Mouse (Mus musculus) hindbrain, embryonic 16.5 days (tissue): ENCODE results near the gene Tac4. TPM values are rescaled to one million over a fixed set of nuclear protein-coding genes. Genes with fewer than 3 reads are reported as not detected.

Experiments used
- ATAC-seq: fragments of 200-750 bp; cut with Nextera tagmentation; 2 replicates; pipeline ENCODE4 v1.8.0; 2017; ENCODE audit warnings: moderate TSS enrichment, moderate library complexity
- H3K27ac ChIP-seq: fragments of 300-500 bp; sonication (generic); 2 replicates; pipeline ENCODE4 v1.5.1; 2014; ENCODE audit warnings: low read depth, mild to moderate bottlenecking, control low read depth, low read length, moderate library complexity
- H3K27me3 ChIP-seq: fragments of 300-500 bp; sonication (generic); replicated peaks from 2 replicates; pipeline ENCODE4 v1.6.1; 2014; ENCODE audit warnings: low read length; ENCODE audit not compliant: control insufficient read depth, insufficient read depth
- H3K36me3 ChIP-seq: fragments of 300-500 bp; sonication (generic); 2 replicates; pipeline ENCODE4 v1.6.1; 2014; ENCODE audit warnings: mild to moderate bottlenecking, low read length, moderate library complexity, mixed read lengths; ENCODE audit not compliant: control insufficient read depth, insufficient read depth
- H3K4me1 ChIP-seq: fragments of 300-500 bp; sonication (generic); 2 replicates; pipeline ENCODE4 v1.6.1; 2014; ENCODE audit warnings: low read depth, low read length; ENCODE audit not compliant: control insufficient read depth, insufficient read depth
- H3K4me2 ChIP-seq: fragments of 300-500 bp; sonication (generic); 2 replicates; pipeline ENCODE4 v1.6.1; 2014; ENCODE audit warnings: mild to moderate bottlenecking, low read length, control low read depth, moderate library complexity
- H3K4me3 ChIP-seq: fragments of 300-500 bp; sonication (generic); 2 replicates; pipeline ENCODE4 v1.5.1; 2014; ENCODE audit warnings: mild to moderate bottlenecking, low read length, control low read depth, moderate library complexity
- H3K9ac ChIP-seq: fragments of 300-500 bp; sonication (generic); 2 replicates; pipeline ENCODE4 v1.6.1; 2014; ENCODE audit warnings: low read depth, mild to moderate bottlenecking, control low read depth, low read length, moderate library complexity
- H3K9me3 ChIP-seq: fragments of 300-500 bp; sonication (generic); 2 replicates; pipeline ENCODE4 v1.6.1; 2014; ENCODE audit warnings: mild to moderate bottlenecking, low read length, moderate library complexity; ENCODE audit not compliant: control insufficient read depth
- WGBS: fragments of 180-500 bp; shearing (Covaris S2); extraction: QIAGEN DNeasy Blood & Tissue Kit; methylation state at CpG from one replicate; pipeline ENCODE4 v1.1.7; 2014; 5-methylcytosine and 5-hydroxymethylcytosine counted together
- polyA plus RNA-seq: library from polyadenylated mRNA; unstranded; fragments of >200 nt; fragmentation: Nextera tagmentation; extraction: Ambion mirVana; gene quantifications from 2 replicates; pipeline ENCODE4 v1.2.1, GENCODE M21; 2015

Gene Tac4
- polyA plus RNA-seq, 1 experiment from 2014 or later: not detected

DNA sequence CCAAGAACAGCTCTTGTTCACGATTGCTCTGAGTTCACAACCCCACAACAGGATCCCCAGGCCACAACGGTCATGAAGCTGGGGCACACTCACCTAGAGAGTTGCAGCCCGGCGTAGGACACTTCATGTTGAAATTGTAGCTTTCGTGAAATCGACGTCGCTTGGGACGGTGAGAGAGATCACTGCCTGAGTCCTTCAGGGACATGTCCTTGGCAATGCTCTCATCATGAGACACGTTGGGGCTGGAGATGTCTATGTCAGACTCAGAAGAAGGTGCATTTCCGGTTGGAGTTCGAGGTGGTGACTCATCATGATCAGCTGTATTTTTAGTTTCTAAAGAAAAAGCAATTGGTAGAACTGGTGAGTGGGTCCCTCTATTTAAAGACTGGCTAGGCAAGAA is 38.6 kb downstream of the Tac4 start:
- WGBS: 94% methylated on average over 12 of the region's 12 CpGs
- no peaks in the 10 kb centered on the region for H3K27me3 ChIP-seq
- H3K4me1 ChIP-seq: no peaks in the 10 kb centered on the region
- no peak overlapping the region for H3K4me2 ChIP-seq
- no peak overlapping the region for H3K27ac ChIP-seq
- ATAC-seq: no peak
- no peak overlapping the region for H3K4me3 ChIP-seq
- peaks cover 23% of the 10 kb centered on the region for H3K36me3 ChIP-seq
- H3K9me3 ChIP-seq: no peaks in the 10 kb centered on the region
- H3K9ac ChIP-seq: no peak overlapping the region

DNA sequence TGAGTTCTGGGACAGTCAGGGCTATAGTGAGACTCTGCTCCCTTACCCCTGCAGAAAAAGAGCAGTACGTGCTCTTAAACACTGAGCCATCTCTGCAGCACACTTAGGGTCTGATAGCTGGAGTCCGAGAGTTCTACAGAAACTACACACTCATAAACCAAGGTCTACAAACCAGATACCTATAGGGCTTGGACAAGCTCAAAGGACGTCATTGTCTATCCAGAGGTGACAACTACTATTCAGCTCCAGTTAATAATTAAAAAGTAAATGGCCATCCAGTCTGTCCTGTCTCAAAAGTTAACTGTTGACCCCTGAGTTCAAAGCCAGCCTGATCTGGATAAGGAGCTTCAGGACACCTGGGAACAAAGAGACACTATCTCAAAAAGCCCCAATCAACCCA is 40.4 kb downstream of the Tac4 start:
- Histone ChIP-seq H3K27me3 (no peaks in the 10 kb centered on the region), H3K9ac (no peak overlapping the region), H3K4me1 (no peaks in the 10 kb centered on the region), H3K4me2 (no peak overlapping the region), H3K9me3 (no peaks in the 10 kb centered on the region), H3K27ac (no peak overlapping the region), H3K36me3 (peaks cover 23% of the 10 kb centered on the region), H3K4me3 (no peak overlapping the region)
- 87% methylated on average over 3 of the region's 3 CpGs for WGBS
- no peak for ATAC-seq

DNA sequence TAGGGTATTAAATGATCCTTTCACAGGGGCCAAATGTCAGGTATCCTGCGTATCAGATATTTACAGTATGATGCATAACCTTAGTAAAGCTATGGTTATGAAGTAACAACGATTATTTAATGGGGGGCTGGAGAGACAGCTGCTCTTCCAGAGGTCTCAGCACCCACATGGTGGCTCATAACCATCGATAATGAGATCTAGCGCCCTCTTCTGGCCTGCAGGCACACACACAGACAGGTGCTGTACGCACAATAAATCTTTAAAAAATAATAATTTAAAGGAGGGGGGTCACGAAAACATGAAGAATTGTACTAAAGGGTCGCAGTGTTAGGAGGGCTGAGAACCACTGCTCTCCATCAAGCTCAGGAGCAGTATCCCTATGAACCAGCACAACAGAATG is 44.3 kb downstream of the Tac4 start:
- H3K9ac ChIP-seq: no peak overlapping the region
- H3K4me2 ChIP-seq: no peak overlapping the region
- no peaks in the 10 kb centered on the region for H3K9me3 ChIP-seq
- no peak overlapping the region for H3K27ac ChIP-seq
- peaks cover 13% of the 10 kb centered on the region for H3K4me1 ChIP-seq
- no peak overlapping the region for H3K4me3 ChIP-seq
- no peaks in the 10 kb centered on the region for H3K27me3 ChIP-seq
- peaks cover 13% of the 10 kb centered on the region; the same call in 1 of the 2 replicates for H3K36me3 ChIP-seq
- no peak for ATAC-seq
- WGBS: 89% methylated on average over 7 of the region's 7 CpGs

DNA sequence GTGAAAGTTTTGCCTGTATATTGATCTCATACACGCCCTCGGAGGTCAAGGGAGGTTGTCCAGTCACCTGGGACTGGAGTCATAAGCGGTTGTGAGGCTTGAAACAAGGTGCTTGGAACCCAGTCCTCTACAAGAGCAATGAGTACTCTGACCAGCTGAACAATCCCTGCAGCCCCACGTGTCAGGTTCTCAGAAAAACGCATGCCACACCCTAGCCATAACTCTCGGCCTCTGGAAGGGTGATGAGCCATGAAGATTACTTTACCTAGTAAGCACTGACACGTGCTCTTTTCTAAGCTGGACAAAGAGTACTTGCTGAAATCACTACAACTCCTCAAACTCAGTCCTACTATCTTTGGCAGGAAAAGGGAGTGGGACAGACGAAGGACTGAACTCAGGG is 46.2 kb downstream of the Tac4 start:
- Histone ChIP-seq H3K27me3 (no peaks in the 10 kb centered on the region), H3K9me3 (no peaks in the 10 kb centered on the region), H3K4me3 (no peak overlapping the region), H3K4me2 (no peak overlapping the region), H3K27ac (no peak overlapping the region), H3K36me3 (peaks cover 3% of the 10 kb centered on the region; the same call in 1 of the 2 replicates), H3K9ac (no peak overlapping the region), H3K4me1 (peaks cover 22% of the 10 kb centered on the region)
- ATAC-seq: no peak
- 87% methylated on average over 8 of the region's 8 CpGs for WGBS

DNA sequence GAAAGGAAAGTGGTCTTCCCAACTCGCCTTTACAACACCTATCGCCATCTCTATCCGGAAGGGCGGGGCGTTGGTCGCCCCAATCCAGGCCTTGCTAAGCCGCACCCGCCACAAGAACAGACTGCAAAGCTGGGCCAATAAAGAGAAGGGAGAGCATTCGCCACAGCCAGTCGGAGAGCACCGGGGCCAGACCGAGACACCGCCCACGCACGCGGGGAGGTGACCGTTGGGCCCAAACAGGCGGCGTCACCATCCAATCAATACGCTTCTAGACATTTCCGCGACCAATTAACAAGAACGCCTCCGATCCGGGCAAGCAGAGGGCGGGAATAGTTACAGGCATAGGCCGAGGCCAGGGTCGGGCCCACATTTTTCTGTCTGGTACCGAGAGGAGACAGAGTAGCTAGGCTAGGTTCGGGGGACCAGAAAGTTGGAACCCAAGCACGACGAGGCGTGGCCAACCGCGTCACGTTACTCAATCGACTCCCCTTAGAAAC is 48.2 kb downstream of the Tac4 start:
- Histone ChIP-seq H3K27me3 (no peaks in the 10 kb centered on the region), H3K4me3 (peak overlapping the region; percentile 98), H3K4me2 (peak overlapping the region; percentile 90), H3K36me3 (no peaks in the 10 kb centered on the region), H3K4me1 (peaks cover 22% of the 10 kb centered on the region), H3K27ac (peak overlapping the region; percentile 97), H3K9ac (peak overlapping the region; percentile 94), H3K9me3 (no peaks in the 10 kb centered on the region)
- WGBS: under 1% methylated on average over 37 of the region's 37 CpGs
- peak; percentile 95 for ATAC-seq

DNA sequence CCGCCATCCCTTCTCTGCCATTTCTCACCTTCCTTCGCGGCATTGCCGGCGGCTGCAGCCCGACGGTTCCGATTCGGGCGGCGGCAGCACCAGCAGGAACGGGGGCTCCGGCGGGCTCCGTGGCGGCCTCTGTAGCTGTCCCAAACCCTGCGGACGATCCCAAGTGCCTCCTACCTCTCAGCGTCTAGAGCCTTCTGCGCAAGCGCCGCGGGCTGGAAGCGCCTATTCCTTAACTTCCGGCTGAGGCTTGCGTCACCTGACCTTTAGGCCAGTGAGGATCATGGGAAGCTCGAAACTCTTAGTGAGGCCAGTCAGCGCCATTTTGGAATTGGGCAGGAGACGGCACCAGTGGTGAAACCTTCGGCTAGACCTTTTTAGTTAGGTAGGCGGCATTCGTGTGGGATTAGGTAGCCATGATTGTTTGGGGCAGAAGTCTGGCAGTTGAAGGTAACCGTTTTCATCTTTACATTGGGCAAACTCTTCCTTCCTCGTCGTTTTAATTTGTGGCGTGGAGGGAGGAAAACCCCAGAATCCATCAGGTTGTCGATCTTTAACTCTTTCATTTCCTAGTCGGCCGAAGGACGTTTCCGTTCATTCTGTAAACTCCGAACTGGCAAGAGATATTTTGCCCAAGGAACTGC is 48.8 kb downstream of the Tac4 start, which contains the start of gene Kat7:
Kat7 (minus strand) TSS at position 240 of the 641 bp plus-strand sequence.
- Histone ChIP-seq H3K27me3 (no peaks in the 10 kb centered on the region), H3K9me3 (no peaks in the 10 kb centered on the region), H3K27ac (peak within 1 kb of the TSS; percentile 97), H3K36me3 (no peaks in the 10 kb centered on the region), H3K4me2 (peak within 1 kb of the TSS; percentile 90), H3K9ac (peak within 1 kb of the TSS; percentile 94), H3K4me3 (peak within 1 kb of the TSS; percentile 98), H3K4me1 (peaks cover 22% of the 10 kb centered on the region)
- peak; percentile 95 for ATAC-seq
- WGBS: under 1% methylated on average over 42 of the region's 42 CpGs

DNA sequence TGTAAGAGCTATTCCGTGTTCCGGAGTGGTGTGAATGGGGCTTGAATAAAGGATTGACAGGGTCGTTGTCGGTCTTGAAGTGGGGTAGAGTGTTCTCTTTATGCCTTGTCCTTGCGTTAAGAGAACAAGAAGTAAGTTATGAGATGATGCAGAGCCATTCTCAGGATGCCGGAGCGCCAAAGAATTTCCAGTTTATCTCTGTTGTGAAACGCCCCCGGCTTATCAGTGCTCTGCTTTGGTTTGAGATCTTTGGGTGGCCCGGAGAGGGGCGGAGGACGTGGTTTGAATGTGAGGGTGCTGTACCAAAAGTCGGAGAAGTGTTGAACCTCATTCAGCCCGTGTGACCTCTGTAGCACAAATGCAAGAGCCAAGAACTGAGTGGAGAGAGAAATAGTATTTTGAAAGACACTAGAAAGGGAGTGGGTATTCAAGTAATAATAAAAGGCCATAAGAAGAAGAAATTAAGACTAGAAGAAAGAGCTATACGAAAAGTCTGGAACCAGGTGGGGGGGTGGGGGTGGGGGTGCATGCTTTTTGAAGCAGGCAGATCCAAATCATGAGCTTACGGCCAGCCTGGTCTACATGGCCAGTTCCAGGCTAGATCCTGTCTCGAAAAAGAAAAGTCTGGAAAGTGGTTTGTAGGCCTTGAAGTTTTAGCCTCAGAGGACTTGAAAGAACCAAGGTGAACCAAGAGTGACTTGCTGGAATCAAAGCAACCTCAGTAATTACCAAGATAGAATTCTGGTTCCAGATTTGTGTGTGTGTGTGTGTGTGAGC is 49.5 kb downstream of the Tac4 start:
- H3K4me2 ChIP-seq: peak overlapping the region; percentile 78
- H3K36me3 ChIP-seq: no peaks in the 10 kb centered on the region
- no peaks in the 10 kb centered on the region for H3K27me3 ChIP-seq
- peak; percentile 2; the same call in 1 of the 2 replicates for ATAC-seq
- H3K4me1 ChIP-seq: peaks cover 22% of the 10 kb centered on the region
- H3K9me3 ChIP-seq: no peaks in the 10 kb centered on the region
- peak overlapping the region; percentile 46 for H3K9ac ChIP-seq
- WGBS: 5% methylated on average over 17 of the region's 17 CpGs
- peak overlapping the region; percentile 68 for H3K27ac ChIP-seq
- H3K4me3 ChIP-seq: peak overlapping the region; percentile 98

DNA sequence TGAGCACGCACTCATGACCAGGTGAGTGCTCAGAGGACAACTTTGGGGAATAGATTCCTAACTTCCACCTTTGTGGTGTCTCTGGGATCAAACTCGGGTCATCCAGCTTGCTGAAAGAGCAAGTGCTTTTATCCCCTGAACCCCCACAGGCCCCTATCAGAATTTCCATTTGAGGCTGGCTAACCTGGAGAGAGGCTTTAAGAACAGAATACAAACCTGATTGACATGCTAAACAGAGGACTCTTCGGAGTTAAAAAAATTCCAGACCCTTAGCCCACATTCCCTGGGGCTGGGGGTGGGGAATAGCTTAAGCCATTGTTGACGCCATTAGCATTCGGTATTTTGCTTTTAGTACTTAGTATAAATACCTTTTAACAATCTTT is 50.1 kb downstream of the Tac4 start:
- ATAC-seq: no peak
- Histone ChIP-seq H3K9me3 (no peaks in the 10 kb centered on the region), H3K27ac (no peak overlapping the region), H3K4me1 (peaks cover 22% of the 10 kb centered on the region), H3K36me3 (no peaks in the 10 kb centered on the region), H3K4me2 (peak overlapping the region; percentile 78), H3K9ac (no peak overlapping the region), H3K27me3 (no peaks in the 10 kb centered on the region), H3K4me3 (peak overlapping the region; percentile 98)
- 22% methylated on average over 5 of the region's 5 CpGs for WGBS

DNA sequence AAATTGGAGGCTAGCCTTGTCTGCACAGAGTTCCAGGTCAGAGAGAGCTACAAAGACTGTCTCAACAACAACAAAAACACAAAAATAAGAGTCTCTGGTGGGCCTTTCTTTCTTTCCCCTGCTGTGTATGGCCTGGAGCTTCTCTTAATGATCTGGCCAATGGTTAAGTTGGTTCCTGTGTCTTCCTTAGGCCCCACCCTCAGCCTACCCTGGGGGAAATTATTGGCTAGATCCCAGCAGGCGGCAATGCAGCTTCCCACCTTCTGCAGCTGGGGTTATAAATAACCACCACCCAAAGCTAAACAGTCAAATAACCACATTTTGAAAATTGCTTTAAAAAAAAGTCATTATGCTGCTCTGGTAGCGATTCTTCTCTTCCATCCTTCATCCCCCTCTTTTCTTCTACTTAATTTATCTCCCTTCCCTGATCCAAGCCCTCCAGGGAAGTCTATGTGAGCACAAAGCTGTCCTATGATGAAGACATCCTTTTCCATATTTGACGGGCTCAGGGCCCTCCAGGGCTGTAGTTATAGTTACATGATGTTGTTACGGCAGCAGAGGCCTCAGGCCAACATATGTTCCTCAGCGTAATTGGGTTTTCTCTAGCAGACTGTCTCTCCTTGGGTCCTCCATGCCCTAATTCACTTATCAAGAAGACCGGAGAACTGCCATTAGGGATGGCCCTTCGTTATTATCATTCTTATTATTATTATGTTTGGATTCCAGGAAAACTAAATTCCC is 54.1 kb downstream of the Tac4 start:
- ATAC-seq: no peak
- Histone ChIP-seq H3K27ac (no peak overlapping the region), H3K4me3 (no peak overlapping the region), H3K9ac (no peak overlapping the region), H3K4me2 (no peak overlapping the region), H3K36me3 (no peaks in the 10 kb centered on the region), H3K4me1 (peaks cover 9% of the 10 kb centered on the region), H3K9me3 (no peaks in the 10 kb centered on the region), H3K27me3 (no peaks in the 10 kb centered on the region)
- 69% methylated on average over 7 of the region's 7 CpGs for WGBS
